Mouse (Mus musculus): ENCODE measurements around the gene Unc5b. TPM values are rescaled to one million over a fixed set of nuclear protein-coding genes. Genes with fewer than 3 reads are reported as not detected.

Gene Unc5b
- polyA plus RNA-seq, 1 experiment from 2014 or later = 11.7 TPM

Other genes with a start within 250 kb of the Unc5b start
- gene Cdh23, start 135.1 kb downstream of the Unc5b start, polyA plus RNA-seq (2015; fragmentation: Nextera tagmentation; extraction: Ambion mirVana) = 0.50 and 1.4 TPM in 2 replicates
- 4.5 and 9.2 TPM in 2 replicates for gene Slc29a3, start 78.8 kb downstream of the Unc5b start, polyA plus RNA-seq (2015; fragmentation: Nextera tagmentation; extraction: Ambion mirVana)